Mouse (Mus musculus): ENCODE data around the gene Glipr2. TPM values are rescaled to one million over a fixed set of nuclear protein-coding genes. Genes with fewer than 3 reads are reported as not detected.

Glipr2 gene
- polyA plus RNA-seq, 1 experiment from 2014 or later: 20.4 TPM

DNA sequence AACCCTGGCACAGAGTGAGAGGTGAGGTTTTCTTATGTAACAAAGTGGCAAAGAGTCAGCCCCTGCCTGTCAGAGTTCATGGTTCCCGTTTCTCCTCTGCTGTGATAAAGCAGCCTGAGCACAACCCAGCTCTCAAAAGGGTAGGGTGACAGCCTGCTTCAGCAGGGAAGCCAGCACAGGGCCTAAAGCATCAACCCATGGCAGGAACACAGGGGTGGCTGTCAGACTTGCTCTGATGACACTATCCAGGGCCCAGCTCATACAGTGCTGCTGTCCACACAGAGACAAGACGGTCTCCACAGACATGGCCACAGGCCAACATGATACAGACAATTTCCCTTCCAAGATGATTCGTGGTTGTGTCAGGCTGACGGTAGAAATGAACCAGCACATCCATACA is 25.3 kb upstream of the Glipr2 start:
- no peak overlapping the region for H3K9ac ChIP-seq (replicated peaks)
- H3K36me3 ChIP-seq (replicated peaks; ENCODE audit: insufficient read depth, low read length): no peaks in the 10 kb centered on the region
- no peak overlapping the region for H3K4me3 ChIP-seq (ENCODE audit: low read depth, low read length)
- peaks cover 11% of the 10 kb centered on the region; the same call in 1 of the 2 replicates for H3K4me1 ChIP-seq (ENCODE audit: insufficient read depth)
- no peak overlapping the region for H3K4me2 ChIP-seq (ENCODE audit: low read depth, low read length)
- 54% methylated on average over 4 of the region's 4 CpGs for WGBS (ENCODE audit: insufficient replicate concordance)
- DNase-seq: no peak
- H3K27me3 ChIP-seq (ENCODE audit: insufficient read depth, low read length): no peaks in the 10 kb centered on the region
- TF ChIP-seq EP300 (IDR thresholded peaks at IDR 0.05; ENCODE audit: low read depth) (no peak), CTCF (IDR thresholded peaks at IDR 0.05; ENCODE audit: low read depth) (no peak)
- ATAC-seq: no peak
- 0 out of 2 replicates have a peak overlapping the region, but pooled peaks have one; percentile 22 for H3K27ac ChIP-seq (ENCODE audit: low read depth)
- no peaks in the 10 kb centered on the region for H3K9me3 ChIP-seq (ENCODE audit: low read length)

GRCm38 (mm10) chr4:43936186-43936585 is 21.0 kb upstream of the Glipr2 start:
- Histone ChIP-seq H3K4me2 (ENCODE audit: low read depth, low read length) (no peak overlapping the region), H3K4me3 (ENCODE audit: low read depth, low read length) (no peak overlapping the region), H3K9ac (replicated peaks) (no peak overlapping the region), H3K27me3 (ENCODE audit: insufficient read depth, low read length) (no peaks in the 10 kb centered on the region), H3K36me3 (replicated peaks; ENCODE audit: insufficient read depth, low read length) (no peaks in the 10 kb centered on the region), H3K9me3 (ENCODE audit: low read length) (no peaks in the 10 kb centered on the region), H3K4me1 (ENCODE audit: insufficient read depth) (peaks cover 11% of the 10 kb centered on the region; the same call in 1 of the 2 replicates), H3K27ac (ENCODE audit: low read depth) (peak overlapping the region; percentile 52; the same call in 1 of the 2 replicates)
- ATAC-seq (no peak), DNase-seq (no peak)
- 77% methylated on average over 4 of the region's 4 CpGs for WGBS (ENCODE audit: insufficient replicate concordance)
- TF ChIP-seq CTCF (IDR thresholded peaks at IDR 0.05; ENCODE audit: low read depth) (no peak), EP300 (IDR thresholded peaks at IDR 0.05; ENCODE audit: low read depth) (no peak)

GRCm38 (mm10) chr4:43936749-43937674 is 20.2 kb upstream of the Glipr2 start:
- peak; percentile 34 for DNase-seq
- H3K36me3 ChIP-seq (replicated peaks; ENCODE audit: insufficient read depth, low read length): no peaks in the 10 kb centered on the region
- peak; percentile 72 for ATAC-seq
- WGBS (ENCODE audit: insufficient replicate concordance): 40% methylated on average over 14 of the region's 14 CpGs
- H3K27ac ChIP-seq (ENCODE audit: low read depth): peak overlapping the region; percentile 52
- H3K4me3 ChIP-seq (ENCODE audit: low read depth, low read length): no peak overlapping the region
- H3K27me3 ChIP-seq (ENCODE audit: insufficient read depth, low read length): no peaks in the 10 kb centered on the region
- peaks cover 9% of the 10 kb centered on the region; the same call in 1 of the 2 replicates for H3K4me1 ChIP-seq (ENCODE audit: insufficient read depth)
- no peak overlapping the region for H3K9ac ChIP-seq (replicated peaks)
- no peak for TF ChIP-seq EP300 (IDR thresholded peaks at IDR 0.05; ENCODE audit: low read depth)
- TF ChIP-seq CTCF (IDR thresholded peaks at IDR 0.05; ENCODE audit: low read depth): no peak
- peak overlapping the region; percentile 42; the same call in 1 of the 2 replicates for H3K4me2 ChIP-seq (ENCODE audit: low read depth, low read length)
- H3K9me3 ChIP-seq (ENCODE audit: low read length): no peaks in the 10 kb centered on the region

DNA sequence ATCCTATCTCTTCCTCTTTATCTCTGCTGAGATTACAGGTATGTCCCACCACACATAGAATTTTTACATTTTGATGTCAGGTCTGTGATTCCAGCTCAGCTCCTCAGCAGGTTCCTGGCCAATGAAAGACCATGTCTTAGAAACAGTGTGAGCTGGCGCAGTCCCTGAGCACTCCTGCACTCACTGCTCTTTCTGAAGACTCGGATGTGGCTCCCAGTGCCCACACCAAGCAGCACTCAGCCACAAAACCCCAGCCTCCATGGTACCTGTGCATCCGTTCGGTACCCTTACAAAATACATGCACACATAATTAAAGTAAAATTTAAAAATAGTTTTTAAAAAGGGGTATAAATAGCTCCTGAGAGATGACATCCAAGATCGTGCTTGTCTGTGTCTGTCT is 15.9 kb upstream of the Glipr2 start:
- no peak for TF ChIP-seq EP300 (IDR thresholded peaks at IDR 0.05; ENCODE audit: low read depth)
- Histone ChIP-seq H3K27ac (ENCODE audit: low read depth) (no peak overlapping the region), H3K4me2 (ENCODE audit: low read depth, low read length) (no peak overlapping the region), H3K36me3 (replicated peaks; ENCODE audit: insufficient read depth, low read length) (no peaks in the 10 kb centered on the region), H3K9ac (replicated peaks) (no peak overlapping the region), H3K9me3 (ENCODE audit: low read length) (no peaks in the 10 kb centered on the region), H3K4me1 (ENCODE audit: insufficient read depth) (peaks cover 4% of the 10 kb centered on the region; the same call in 1 of the 2 replicates), H3K4me3 (ENCODE audit: low read depth, low read length) (no peak overlapping the region), H3K27me3 (ENCODE audit: insufficient read depth, low read length) (no peaks in the 10 kb centered on the region)
- no peak for ATAC-seq
- no peak for DNase-seq
- WGBS (ENCODE audit: insufficient replicate concordance): 82% methylated on average over 5 of the region's 5 CpGs

DNA sequence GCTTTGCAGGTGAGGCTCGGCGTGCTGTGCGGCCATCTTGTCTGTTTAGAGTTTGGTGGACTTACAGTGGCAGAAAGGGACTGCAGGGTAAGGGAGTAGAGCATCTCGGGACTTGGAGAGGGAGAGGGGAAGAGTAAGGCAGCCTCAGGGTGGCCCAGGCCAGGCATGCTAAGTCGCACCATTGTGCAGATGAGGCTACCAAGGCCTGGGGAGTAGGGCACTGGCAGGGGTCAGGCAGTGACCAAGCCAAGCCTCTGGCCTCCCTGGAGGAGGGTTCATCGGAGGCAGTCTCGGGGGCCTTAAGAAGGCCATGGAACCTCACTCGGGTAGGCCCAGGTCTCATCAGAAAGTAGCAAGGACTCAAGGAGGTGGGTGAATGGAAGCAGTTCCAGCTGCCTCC is 14.8 kb upstream of the Glipr2 start:
- 86% methylated on average over 8 of the region's 8 CpGs for WGBS (ENCODE audit: insufficient replicate concordance)
- DNase-seq (no peak), ATAC-seq (no peak)
- TF ChIP-seq CTCF (IDR thresholded peaks at IDR 0.05; ENCODE audit: low read depth) (no peak), EP300 (IDR thresholded peaks at IDR 0.05; ENCODE audit: low read depth) (no peak)
- Histone ChIP-seq H3K27ac (ENCODE audit: low read depth) (no peak overlapping the region), H3K36me3 (replicated peaks; ENCODE audit: insufficient read depth, low read length) (no peaks in the 10 kb centered on the region), H3K4me1 (ENCODE audit: insufficient read depth) (no peaks in the 10 kb centered on the region), H3K27me3 (ENCODE audit: insufficient read depth, low read length) (no peaks in the 10 kb centered on the region), H3K9me3 (ENCODE audit: low read length) (no peaks in the 10 kb centered on the region), H3K9ac (replicated peaks) (no peak overlapping the region), H3K4me3 (ENCODE audit: low read depth, low read length) (no peak overlapping the region), H3K4me2 (ENCODE audit: low read depth, low read length) (no peak overlapping the region)

DNA sequence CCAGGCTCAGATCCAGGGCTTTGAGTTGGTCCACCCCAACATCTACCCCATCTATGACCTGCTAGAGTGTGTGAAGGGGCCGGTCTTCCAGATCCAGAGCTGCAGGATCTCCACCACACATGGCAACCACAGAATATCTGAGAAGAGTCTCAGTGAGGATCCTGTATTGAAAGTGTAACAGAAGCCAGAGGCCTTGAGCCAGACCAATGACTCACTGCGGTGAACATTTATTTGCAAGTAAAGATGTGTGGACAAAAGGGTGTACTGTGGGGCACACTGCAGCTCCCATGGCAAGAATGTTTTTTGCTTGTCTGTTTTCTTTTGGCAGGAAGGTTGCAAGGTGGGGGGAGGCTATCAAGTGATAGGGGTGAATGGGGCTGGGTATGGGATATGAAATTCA is 9.6 kb upstream of the Glipr2 start:
- WGBS (ENCODE audit: insufficient replicate concordance): 88% methylated on average over 2 of the region's 2 CpGs
- DNase-seq (no peak), ATAC-seq (no peak)
- TF ChIP-seq EP300 (IDR thresholded peaks at IDR 0.05; ENCODE audit: low read depth): no peak
- TF ChIP-seq CTCF (IDR thresholded peaks at IDR 0.05; ENCODE audit: low read depth): no peak
- no peak overlapping the region for H3K4me2 ChIP-seq (ENCODE audit: low read depth, low read length)
- no peaks in the 10 kb centered on the region for H3K27me3 ChIP-seq (ENCODE audit: insufficient read depth, low read length)
- no peaks in the 10 kb centered on the region for H3K36me3 ChIP-seq (replicated peaks; ENCODE audit: insufficient read depth, low read length)
- no peaks in the 10 kb centered on the region for H3K4me1 ChIP-seq (ENCODE audit: insufficient read depth)
- no peak overlapping the region for H3K27ac ChIP-seq (ENCODE audit: low read depth)
- H3K9ac ChIP-seq (replicated peaks): no peak overlapping the region
- no peaks in the 10 kb centered on the region for H3K9me3 ChIP-seq (ENCODE audit: low read length)
- no peak overlapping the region for H3K4me3 ChIP-seq (ENCODE audit: low read depth, low read length)
